Mouse (Mus musculus): ENCODE data around the gene Lyrm2. TPM values are rescaled to one million over a fixed set of nuclear protein-coding genes. Genes with fewer than 3 reads are reported as not detected.

Gene Lyrm2
- polyA plus RNA-seq (2012; rRNA removed), result 3.3 and 4.8 TPM in 2 replicates

GRCm38 (mm10) chr4:32799966-32800576 is at the start of gene Lyrm2:
Gene Lyrm2, plus strand, starts transcription at chr4:32800253.

Other genes starting within 250 kb of the Lyrm2 start
- gene Gja10, start 197.5 kb upstream of the Lyrm2 start, polyA plus RNA-seq (2012; rRNA removed), result not detected in 2 replicates
- gene Casp8ap2, start 184.8 kb upstream of the Lyrm2 start, polyA plus RNA-seq (2012; rRNA removed), result 0.23 and 1.3 TPM in 2 replicates
- 2.4 and 3.0 TPM in 2 replicates for gene Mdn1, start 143.1 kb upstream of the Lyrm2 start, polyA plus RNA-seq (2012; rRNA removed)
- 0.70 and 0.73 TPM in 2 replicates for gene Ankrd6, start 150.6 kb downstream of the Lyrm2 start, polyA plus RNA-seq (2012; rRNA removed)
- 0.79 and 0.91 TPM in 2 replicates for gene Rragd, start 182.8 kb downstream of the Lyrm2 start, polyA plus RNA-seq (2012; rRNA removed)
- gene Ube2j1, start 231.2 kb downstream of the Lyrm2 start, polyA plus RNA-seq (2012; rRNA removed), result 14.6 and 16.7 TPM in 2 replicates

Measured in colon, adult 2 months (tissue).